9 mouse cellular contexts compared by ENCODE assay signal in the genomic region with DNA sequence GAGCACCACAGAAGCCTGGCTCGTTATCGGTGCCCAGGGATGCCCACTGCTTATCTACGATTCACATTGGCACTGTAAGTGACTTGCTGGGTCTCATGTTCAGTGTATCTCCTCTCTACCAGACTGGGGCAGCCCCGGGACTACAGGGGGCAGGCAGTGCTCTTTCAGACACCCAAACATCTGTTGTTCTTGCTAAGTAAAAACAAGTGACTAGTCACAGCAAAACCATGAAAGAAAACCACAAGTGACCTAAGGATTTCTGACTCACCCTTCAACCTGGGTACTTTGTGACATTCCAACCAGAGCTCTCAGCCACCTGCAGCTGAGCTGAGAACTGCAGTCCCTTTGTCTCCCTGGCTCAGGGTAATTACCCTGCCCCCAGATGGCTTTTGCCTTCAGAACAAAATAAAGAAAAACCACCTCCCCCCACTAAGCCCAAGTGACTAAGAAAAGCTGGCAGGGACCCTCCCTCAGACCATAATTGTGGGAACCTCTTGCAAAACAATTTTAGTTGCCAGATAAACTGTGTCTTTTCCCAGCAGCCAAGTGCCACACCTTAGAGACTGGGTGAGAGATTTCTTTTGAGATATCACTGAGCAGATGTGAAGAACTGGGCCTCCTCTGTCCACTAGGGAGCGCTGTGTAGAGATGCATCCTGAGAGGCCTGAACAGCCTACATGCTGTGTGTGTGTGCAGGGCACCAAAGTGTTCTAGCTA. TPM values are rescaled to one million over a fixed set of nuclear protein-coding genes. Genes with fewer than 3 reads are reported as not detected.
A peak's percentile ranks its signal among the peaks of the same experiment; 100 is the strongest.
DNase-seq lines count a peak whose midpoint lies in the region; ATAC-seq and TF ChIP-seq lines count a peak whose summit lies in the region.
"Had no signal": no experiment of that assay in that cellular context is flagged by ENCODE, and none has a peak within 500 bp of the region (broad histone marks: within the 10 kb centered on the region; RNA-seq: fewer than 3 reads in every experiment).

No protein-coding gene starts in this region.

- no peaks in the 10 kb centered on the region for H3K79me2 ChIP-seq in C2C12 (ENCODE audit: control insufficient read depth, insufficient read depth)

- no peak overlapping the region for H3ac ChIP-seq in C2C12 (ENCODE audit: control insufficient read depth, insufficient read length, low read depth)

- no peak overlapping the region for H3K4me2 ChIP-seq in hindbrain, embryonic 12.5 days (replicated peaks)
- no peak overlapping the region for H3K4me2 ChIP-seq in hindbrain, embryonic 13.5 days
- no peak overlapping the region for H3K4me2 ChIP-seq in liver, embryonic 12.5 days

- no peak overlapping the region; the same call in 1 of the 2 replicates for H3K27ac ChIP-seq in hindbrain, embryonic 12.5 days
- no peak overlapping the region for H3K27ac ChIP-seq in hindbrain, embryonic 13.5 days
- no peak overlapping the region for H3K27ac ChIP-seq in liver, embryonic 12.5 days

- H3K4me3 ChIP-seq in hindbrain, embryonic 12.5 days: no peak overlapping the region
- H3K4me3 ChIP-seq in hindbrain, embryonic 13.5 days: no peak overlapping the region
- H3K4me3 ChIP-seq in C2C12 (ENCODE audit: insufficient read depth, poor library complexity, severe bottlenecking): no peak overlapping the region
- no peak overlapping the region for H3K4me3 ChIP-seq in liver, embryonic 12.5 days

- TF ChIP-seq CTCF in C2C12 (IDR thresholded peaks at IDR 0.05; ENCODE audit: control insufficient read depth, insufficient read depth, insufficient read length): no peak

- H3K27me3 ChIP-seq in hindbrain, embryonic 12.5 days: no peaks in the 10 kb centered on the region
- no peaks in the 10 kb centered on the region for H3K27me3 ChIP-seq in hindbrain, embryonic 13.5 days
- no peaks in the 10 kb centered on the region for H3K27me3 ChIP-seq in C2C12 (ENCODE audit: control insufficient read depth, insufficient read depth, insufficient read length)
- no peaks in the 10 kb centered on the region for H3K27me3 ChIP-seq in liver, embryonic 12.5 days (replicated peaks)

- no peaks in the 10 kb centered on the region for H3K36me3 ChIP-seq in hindbrain, embryonic 12.5 days
- no peaks in the 10 kb centered on the region for H3K36me3 ChIP-seq in hindbrain, embryonic 13.5 days
- no peaks in the 10 kb centered on the region for H3K36me3 ChIP-seq in C2C12 (ENCODE audit: control insufficient read depth, insufficient read depth)
- no peaks in the 10 kb centered on the region for H3K36me3 ChIP-seq in liver, embryonic 12.5 days

- H3K79me3 ChIP-seq in C2C12 (ENCODE audit: low read depth): no peaks in the 10 kb centered on the region

- H3K9ac ChIP-seq in hindbrain, embryonic 12.5 days: no peak overlapping the region
- H3K9ac ChIP-seq in hindbrain, embryonic 13.5 days: no peak overlapping the region
- no peak overlapping the region for H3K9ac ChIP-seq in liver, embryonic 12.5 days

- WGBS in hindbrain, embryonic 12.5 days: 58% methylated on average over 5 of the region's 5 CpGs
- WGBS in hindbrain, embryonic 13.5 days: 58% methylated on average over 5 of the region's 5 CpGs
- WGBS in liver, embryonic 12.5 days (ENCODE audit: insufficient replicate concordance): 51% methylated on average over 5 of the region's 5 CpGs

- 0 out of 2 replicates have a peak, but pooled peaks have one; percentile 26 for ATAC-seq in hindbrain, embryonic 12.5 days (ENCODE audit: low FRiP score)
- no peak for ATAC-seq in hindbrain, embryonic 13.5 days (ENCODE audit: low FRiP score)
- ATAC-seq in erythroid progenitor cell, adult 5-6 weeks (replicated peaks; ENCODE audit: low FRiP score, poor library complexity, severe bottlenecking): peak; percentile 88
- peak; percentile 32; the same call in 1 of the 2 replicates for ATAC-seq in liver, embryonic 12.5 days

- H3K4me1 ChIP-seq in hindbrain, embryonic 12.5 days: peaks cover 10% of the 10 kb centered on the region
- H3K4me1 ChIP-seq in hindbrain, embryonic 13.5 days (replicated peaks): peaks cover 3% of the 10 kb centered on the region
- 0 out of 2 replicates have a peak, but pooled peaks cover 7% of the 10 kb centered on the region for H3K4me1 ChIP-seq in liver, embryonic 12.5 days

- H3K9me3 ChIP-seq in hindbrain, embryonic 12.5 days (replicated peaks): no peaks in the 10 kb centered on the region
- no peaks in the 10 kb centered on the region for H3K9me3 ChIP-seq in hindbrain, embryonic 13.5 days
- H3K9me3 ChIP-seq in liver, embryonic 12.5 days (replicated peaks): no peaks in the 10 kb centered on the region

- DNase-seq in WW6 (ENCODE audit: low read depth, low spot score): peak; percentile 36
- peak; percentile 61 for DNase-seq in retina, postnatal 1 day
- DNase-seq in yolk sac, embryonic 10.5 days (ENCODE audit: low spot score): no peak

TF ChIP-seq in C2C12, 6 proteins besides CTCF, POLR2A, EP300 and RAD21:
- TF ChIP-seq USF1 (IDR thresholded peaks at IDR 0.05; ENCODE audit: low read depth): no peak
- peak; percentile 79 for TF ChIP-seq MYOD1 (IDR thresholded peaks at IDR 0.05; ENCODE audit: control insufficient read depth, insufficient read length, low read depth)
- peak; percentile 73 for TF ChIP-seq FOSL1 (IDR thresholded peaks at IDR 0.05; ENCODE audit: insufficient read depth, low read length, poor library complexity, severe bottlenecking)
- no peak for TF ChIP-seq MAX (IDR thresholded peaks at IDR 0.05)
- no peak for TF ChIP-seq MYOG (IDR thresholded peaks at IDR 0.05; ENCODE audit: control insufficient read depth, extremely low read depth, insufficient read length)
- peak; percentile 91 for TF ChIP-seq CEBPB (IDR thresholded peaks at IDR 0.05; ENCODE audit: low read depth)

RNA-seq across cellular contexts. Expression of a gene that starts 46.4 kb away (rescaled TPM):
- not detected in 2 replicates for polyA plus RNA-seq in hindbrain, embryonic 12.5 days (2016; fragmentation: Nextera tagmentation; extraction: Ambion mirVana)
- not detected in 2 replicates for polyA plus RNA-seq in hindbrain, embryonic 13.5 days (2015; fragmentation: Nextera tagmentation; extraction: Ambion mirVana)
- polyA plus RNA-seq in C2C12 (2012; fragmentation: generic; extraction: Trizol): not detected
- total RNA-seq in erythroid progenitor cell, adult 5-6 weeks (2015; ENCODE audit: low replicate concordance): not detected in 2 replicates
- not detected in 2 replicates for total RNA-seq in erythroid progenitor cell, adult 5-6 weeks (2017; ENCODE audit: low replicate concordance)
- not detected in 2 replicates for polyA plus RNA-seq in liver, embryonic 12.5 days (2016; fragmentation: Nextera tagmentation; extraction: Ambion mirVana)
- total RNA-seq: heart, adult 18-20 months had no signal
